Mouse (Mus musculus) myocyte (in vitro differentiated cells): ENCODE measurements around the gene Ptpn3.

Experiments used
- CEBPB ChIP-seq: IDR thresholded peaks from 2 replicates; pipeline ENCODE4 v1.6.1; 2011; ENCODE audit warnings: mild to moderate bottlenecking, moderate library complexity; ENCODE audit not compliant: poor library complexity, insufficient read depth, severe bottlenecking
- E2F4 ChIP-seq: IDR thresholded peaks from one replicate; pipeline ENCODE4 v1.6.1; 2011; ENCODE audit warnings: mild to moderate bottlenecking, control low read depth, moderate library complexity; ENCODE audit not compliant: insufficient read depth
- MAX ChIP-seq: IDR thresholded peaks from one replicate; pipeline ENCODE4 v1.6.1; 2011; ENCODE audit warnings: low read depth, mild to moderate bottlenecking, control low read depth
- MYOD1 ChIP-seq, 3 experiments: IDR thresholded peaks; one replicate each; pipeline ENCODE4 v1.6.1; 2011; ENCODE audit warnings: control low read depth in 2 of 3, low read depth in 2 of 3, mild to moderate bottlenecking in 2 of 3, moderate library complexity in 1 of 3; ENCODE audit not compliant: insufficient read length in 2 of 3, control insufficient read depth in 1 of 3
- POLR2A ChIP-seq: IDR thresholded peaks from one replicate; pipeline ENCODE4 v1.6.1; 2011; ENCODE audit warnings: low read depth, mild to moderate bottlenecking, control low read depth, moderate library complexity; ENCODE audit not compliant: insufficient read length
- POLR2AphosphoS2 ChIP-seq: IDR thresholded peaks from one replicate; pipeline ENCODE4 v1.6.1; 2011; ENCODE audit warnings: low read depth, control low read depth; ENCODE audit not compliant: insufficient read length
- REST ChIP-seq: IDR thresholded peaks from one replicate; pipeline ENCODE4 v1.6.1; 2011; ENCODE audit warnings: mild to moderate bottlenecking, control low read depth, moderate library complexity; ENCODE audit not compliant: insufficient read depth, insufficient read length
- TCF12 ChIP-seq: IDR thresholded peaks from one replicate; pipeline ENCODE4 v1.6.1; 2011; ENCODE audit warnings: mild to moderate bottlenecking, control low read depth; ENCODE audit not compliant: poor library complexity, insufficient read depth, severe bottlenecking
- USF1 ChIP-seq: IDR thresholded peaks from one replicate; pipeline ENCODE4 v1.6.1; 2011; ENCODE audit warnings: low read depth, mild to moderate bottlenecking, control low read depth, moderate library complexity

- TF ChIP-seq POLR2A (no peak), POLR2AphosphoS2 (no peak), E2F4 (no peak), TCF12 (no peak), REST (no peak), USF1 (no peak), CEBPB (no peak), MAX (no peak), MYOD1 (IDR thresholded peaks at IDR 0.05; ENCODE audit: control insufficient read depth in 1 of 3, insufficient read length in 2 of 3, low read depth in 2 of 3) (no peak)
These were observed 22.4 kb downstream of the Ptpn3 start for GRCm38 (mm10) chr4:57279229-57279628.
